ENCODE assay signal across 8 mouse cellular contexts in genomic region chr6:149101076-149101942, GRCm38 (mm10). TPM values are rescaled to one million over a fixed set of nuclear protein-coding genes. Genes with fewer than 3 reads are reported as not detected.
DNase-seq lines count a peak whose midpoint lies in the region; ATAC-seq and TF ChIP-seq lines count a peak whose summit lies in the region.

Dennd5b (minus strand) TSS chr6:149101680.

- H3K27me3 ChIP-seq in hindbrain, embryonic 11.5 days (ENCODE audit: control insufficient read depth, insufficient read depth, low read length), result no peaks in the 10 kb centered on the region
- no peaks in the 10 kb centered on the region for H3K27me3 ChIP-seq in lung, embryonic 16.5 days (ENCODE audit: control insufficient read depth, insufficient read depth, low read depth, low read length)

- peak; percentile 36 for DNase-seq in ES-E14 (ENCODE audit: low read depth, low spot score)
- DNase-seq in cerebellum, adult 8-10 months, result peak; percentile 83
- DNase-seq in frontal cortex, postnatal 10 days (ENCODE audit: low spot score in 2 of 2), result peak; percentile 80
- peak; percentile 89 for DNase-seq in hindbrain, embryonic 11.5 days (ENCODE audit: low spot score)
- DNase-seq in layer of hippocampus, postnatal 10 days (ENCODE audit: low spot score in 2 of 2), result peak; percentile 72 to 86
- DNase-seq in ovary, postnatal 36 days (ENCODE audit: low spot score), result peak; percentile 88
- DNase-seq in thymus, postnatal 36 days, result peak; percentile 40 to 50

- H3K36me3 ChIP-seq in ES-E14 (ENCODE audit: control insufficient read depth, insufficient read depth, low read length, poor library complexity, severe bottlenecking), result no peaks in the 10 kb centered on the region
- no peaks in the 10 kb centered on the region for H3K36me3 ChIP-seq in hindbrain, embryonic 11.5 days (ENCODE audit: control insufficient read depth, insufficient read depth, low read length)
- H3K36me3 ChIP-seq in lung, embryonic 16.5 days (ENCODE audit: control insufficient read depth, insufficient read depth, low read length), result no peaks in the 10 kb centered on the region

- in situ Hi-C loops in ES-E14 (cut with MboI; ENCODE audit: low sequenced_read_pairs in 2 of 2, unreplicated experiment in 2 of 2), result no loop called here

- H3K4me3 ChIP-seq in ES-E14 (ENCODE audit: insufficient read depth in 1 of 2, low read depth in 1 of 2, low read length in 2 of 2, poor library complexity in 1 of 2, severe bottlenecking in 1 of 2), result peak within 1 kb of the TSS; percentile 71 to 85
- H3K4me3 ChIP-seq in hindbrain, embryonic 11.5 days (ENCODE audit: low read depth, low read length), result peak within 1 kb of the TSS; percentile 83
- peak within 1 kb of the TSS; percentile 89 for H3K4me3 ChIP-seq in lung, embryonic 16.5 days (ENCODE audit: low read length)

- ATAC-seq in hindbrain, embryonic 11.5 days (ENCODE audit: low FRiP score), result peak; percentile 92
- peak; percentile 97 for ATAC-seq in lung, embryonic 16.5 days (ENCODE audit: low read depth)

- H3K27ac ChIP-seq in ES-E14 (ENCODE audit: insufficient read depth, low read depth, low read length, poor library complexity, severe bottlenecking), result no peak within 1 kb of the TSS
- H3K27ac ChIP-seq in hindbrain, embryonic 11.5 days (ENCODE audit: low read depth, low read length), result peak within 1 kb of the TSS; percentile 96
- peak within 1 kb of the TSS; percentile 78 for H3K27ac ChIP-seq in lung, embryonic 16.5 days (ENCODE audit: low read length)

- H3K4me2 ChIP-seq in hindbrain, embryonic 11.5 days (replicated peaks; ENCODE audit: low read depth, low read length), result peak within 1 kb of the TSS; percentile 71
- H3K4me2 ChIP-seq in lung, embryonic 16.5 days (ENCODE audit: low read depth, low read length), result peak within 1 kb of the TSS; percentile 85

- WGBS in hindbrain, embryonic 11.5 days, result under 1% methylated on average over 86 of the region's 124 CpGs
- under 1% methylated on average over 99 of the region's 124 CpGs for WGBS in lung, embryonic 16.5 days

- peak within 1 kb of the TSS; percentile 77 for H3K9ac ChIP-seq in ES-E14 (ENCODE audit: insufficient read depth, low read depth, low read length, poor library complexity, severe bottlenecking)
- H3K9ac ChIP-seq in hindbrain, embryonic 11.5 days (ENCODE audit: low read depth, low read length), result peak within 1 kb of the TSS; percentile 93
- H3K9ac ChIP-seq in lung, embryonic 16.5 days (ENCODE audit: low read length), result peak within 1 kb of the TSS; percentile 93

- H3K9me3 ChIP-seq in ES-E14 (ENCODE audit: control insufficient read depth, insufficient read depth, low read depth, low read length), result no peaks in the 10 kb centered on the region
- no peaks in the 10 kb centered on the region for H3K9me3 ChIP-seq in hindbrain, embryonic 11.5 days (ENCODE audit: control insufficient read depth, low read length)
- H3K9me3 ChIP-seq in lung, embryonic 16.5 days (ENCODE audit: control insufficient read depth, low read length), result no peaks in the 10 kb centered on the region

- H3K4me1 ChIP-seq in ES-E14 (ENCODE audit: control insufficient read depth in 2 of 2, insufficient read depth in 2 of 2, low read length in 2 of 2, poor library complexity in 1 of 2), result no peaks in the 10 kb centered on the region; a peak in 1 of 4 replicates
- H3K4me1 ChIP-seq in hindbrain, embryonic 11.5 days (replicated peaks; ENCODE audit: control insufficient read depth, insufficient read depth, low read length), result 0 out of 2 replicates have a peak, but pooled peaks cover 2% of the 10 kb centered on the region
- peaks cover 3% of the 10 kb centered on the region; the same call in 1 of the 2 replicates for H3K4me1 ChIP-seq in lung, embryonic 16.5 days (replicated peaks; ENCODE audit: control insufficient read depth, insufficient read depth, low read length)

TF ChIP-seq in ES-E14, 5 proteins besides CTCF, POLR2A, EP300 and RAD21:
- no peak for TF ChIP-seq ZNF384 (IDR thresholded peaks at IDR 0.05; ENCODE audit: low read depth, low read length)
- TF ChIP-seq HCFC1 (IDR thresholded peaks at IDR 0.05; ENCODE audit: borderline replicate concordance, insufficient read depth, low read length), result 0 out of 2 replicates have a peak, but pooled peaks have one; percentile 30
- no peak for TF ChIP-seq CHD2 (IDR thresholded peaks at IDR 0.05; ENCODE audit: low read depth, low read length)
- TF ChIP-seq MAFK (IDR thresholded peaks at IDR 0.05; ENCODE audit: insufficient read depth, low read depth, low read length), result no peak
- TF ChIP-seq ZC3H11A (IDR thresholded peaks at IDR 0.05; ENCODE audit: borderline replicate concordance, low read depth, low read length), result no peak

RNA-seq across cellular contexts. Expression of gene Dennd5b, which starts in this region (rescaled TPM):
- total RNA-seq in ES-E14 (2012; rRNA removed), result 10.4 and 11.5 TPM in 2 replicates
- polyA plus RNA-seq in hindbrain, embryonic 11.5 days (2014; fragmentation: Nextera tagmentation; extraction: Ambion mirVana), result 18.0 and 30.0 TPM in 2 replicates
- total RNA-seq in layer of hippocampus, postnatal 10 days (2021), result 10 to 100 TPM; 35.5 to 40.6 TPM
- polyA plus RNA-seq in lung, embryonic 16.5 days (2015; fragmentation: Nextera tagmentation; extraction: Ambion mirVana), result 5.2 and 5.3 TPM in 2 replicates

Comparison
In these comparisons a context has a peak if more than half of its experiments do, and no peak if none do; other contexts are left out.
1. DNase-seq: peak in every context shown above with its lines; median percentile 89 in hindbrain, embryonic 11.5 days; 88 in ovary, postnatal 36 days; 83 in cerebellum, adult 8-10 months; 80 in frontal cortex, postnatal 10 days; 79 in layer of hippocampus, postnatal 10 days; 45 in thymus, postnatal 36 days; 36 in ES-E14.